Mouse (Mus musculus): ENCODE data around the gene Mtx1.

DNA sequence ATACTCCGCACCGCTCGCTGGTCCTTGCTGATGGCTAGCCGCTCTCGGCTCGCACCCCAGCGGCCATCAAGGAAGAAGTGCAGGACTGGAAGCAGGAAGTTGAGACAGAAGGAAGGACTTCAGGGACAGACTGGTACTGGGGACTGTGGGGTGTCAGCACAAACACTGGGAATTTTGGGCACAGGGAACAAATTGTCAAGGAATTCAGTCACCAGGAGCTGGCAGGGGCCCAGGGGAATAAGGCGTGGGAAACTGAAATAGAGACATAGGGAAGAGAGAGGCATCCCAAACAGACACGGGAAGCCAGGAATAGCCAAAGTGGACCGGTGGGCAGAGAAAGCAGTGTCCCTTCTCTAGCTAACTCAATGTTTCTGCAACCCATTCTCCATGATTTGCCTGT, 9.6 kb upstream of the Mtx1 start:
- TF ChIP-seq CTCF (conservative IDR thresholded peaks at IDR 0.05; ENCODE audit: insufficient read depth, insufficient read length, low read depth, low read length) = no peak
- no peak for TF ChIP-seq POLR2A (IDR thresholded peaks at IDR 0.05; ENCODE audit: low read depth, low read length)
